Mouse (Mus musculus): Measurements from ENCODE around the gene Cisd3. TPM values are rescaled to one million over a fixed set of nuclear protein-coding genes. Genes with fewer than 3 reads are reported as not detected.
"Not testable (repeated sequence)": the region's sequence is repeated elsewhere in the genome, so short reads cannot be mapped to it uniquely, and the experiment has no call there.

Cisd3 gene
- total RNA-seq, 1 experiment from 2014 or later = 2.8 TPM

DNA sequence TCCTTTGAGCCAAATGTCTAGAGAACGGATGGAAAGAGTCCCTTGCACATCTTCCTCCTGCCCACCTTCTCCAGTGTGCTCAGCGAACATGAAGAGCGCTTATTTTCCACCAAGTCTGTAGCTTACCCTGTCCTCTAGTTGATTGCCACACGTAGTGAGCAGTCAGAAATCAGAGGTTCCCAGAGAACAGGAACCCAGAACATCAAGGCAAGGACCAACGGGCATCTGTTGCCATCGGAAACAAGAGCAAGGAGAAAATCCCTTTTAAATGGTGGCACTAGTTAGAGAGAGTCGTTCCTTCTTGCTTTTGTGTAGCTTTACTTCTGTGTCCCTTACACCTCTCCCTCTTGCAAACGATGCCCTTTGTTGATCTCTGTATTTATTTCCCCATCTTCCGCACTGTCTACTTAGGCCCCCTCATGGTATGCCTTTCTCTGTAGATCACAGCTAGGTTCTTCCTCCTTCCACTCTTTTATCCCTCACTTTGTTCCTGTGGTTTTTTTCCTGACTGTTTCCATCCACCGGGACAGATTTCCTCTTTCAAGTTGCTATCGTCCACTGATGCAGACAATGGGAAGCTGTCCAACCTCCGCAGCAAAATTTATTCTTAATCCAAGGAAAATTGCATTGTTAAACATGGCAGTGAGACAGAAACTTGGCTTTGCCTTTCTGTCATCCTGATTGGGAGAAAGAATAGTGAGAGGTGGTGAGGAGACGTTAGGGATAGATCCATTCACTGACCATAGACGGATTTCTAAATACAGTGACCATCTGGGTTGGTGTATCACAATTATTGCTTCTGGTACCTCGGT lies 16.2 kb downstream of the Cisd3 start:
- no peak for ATAC-seq (replicated peaks; ENCODE audit: low read depth, poor library complexity, severe bottlenecking)

DNA sequence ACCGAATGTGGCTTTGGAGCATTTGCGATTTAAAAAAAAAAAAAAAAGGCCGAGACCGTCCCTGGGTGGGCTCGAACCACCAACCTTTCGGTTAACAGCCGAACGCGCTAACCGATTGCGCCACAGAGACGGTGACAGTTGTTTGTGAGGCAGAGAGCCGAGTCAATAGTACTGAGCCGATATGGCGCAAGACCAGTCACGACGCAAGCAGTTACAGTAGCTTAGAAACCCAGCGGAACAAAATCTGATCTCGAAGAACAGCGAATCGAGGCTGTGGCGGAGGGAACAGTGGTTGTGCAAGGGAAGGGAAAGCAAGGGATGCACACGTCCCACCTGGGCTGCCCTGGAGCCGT lies 16.7 kb downstream of the Cisd3 start:
- peak; percentile 43 for ATAC-seq (replicated peaks; ENCODE audit: low read depth, poor library complexity, severe bottlenecking)

DNA sequence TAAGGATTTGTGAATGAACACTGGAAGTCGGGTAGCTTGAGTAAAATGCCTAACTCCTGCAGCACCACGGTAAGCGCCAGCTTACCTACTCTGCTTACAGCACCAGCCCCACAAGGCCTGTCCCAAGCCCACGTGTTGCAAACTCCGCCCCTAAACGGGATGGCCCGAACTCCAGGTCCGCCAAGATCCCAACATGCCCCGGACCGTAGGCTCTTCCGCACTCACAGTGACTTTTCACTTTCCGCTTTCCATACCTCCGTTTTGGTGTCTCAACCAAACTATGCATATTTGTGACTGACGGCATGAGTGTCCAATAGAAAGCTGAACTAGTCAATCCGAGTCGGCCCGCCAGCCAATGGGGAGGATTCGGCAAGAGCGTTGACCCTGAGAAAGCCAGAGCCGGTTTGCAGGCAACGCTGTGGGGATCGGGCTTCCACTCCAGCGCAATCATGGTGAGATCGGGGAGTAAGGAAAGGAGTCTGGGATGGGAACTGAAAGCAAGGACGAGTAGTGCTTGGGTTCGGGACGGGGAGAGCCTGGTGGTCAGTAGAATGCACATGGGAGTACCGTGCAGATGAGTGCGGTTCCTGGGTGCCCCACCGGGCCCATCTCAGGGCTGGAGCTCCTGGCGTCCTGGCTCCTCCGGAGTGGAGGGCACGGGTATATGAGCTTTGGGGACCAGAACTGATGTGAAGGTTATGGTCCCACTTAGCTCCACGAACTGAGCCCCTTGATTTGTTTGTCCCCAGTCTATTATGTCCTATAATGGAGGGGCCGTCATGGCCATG lies 17.6 kb downstream of the Cisd3 start, which contains the start of gene Psmb3:
Psmb3 (plus strand) TSS at position 361 of the 788 bp plus-strand sequence.
- peak; percentile 83 for ATAC-seq (replicated peaks; ENCODE audit: low read depth, poor library complexity, severe bottlenecking)

DNA sequence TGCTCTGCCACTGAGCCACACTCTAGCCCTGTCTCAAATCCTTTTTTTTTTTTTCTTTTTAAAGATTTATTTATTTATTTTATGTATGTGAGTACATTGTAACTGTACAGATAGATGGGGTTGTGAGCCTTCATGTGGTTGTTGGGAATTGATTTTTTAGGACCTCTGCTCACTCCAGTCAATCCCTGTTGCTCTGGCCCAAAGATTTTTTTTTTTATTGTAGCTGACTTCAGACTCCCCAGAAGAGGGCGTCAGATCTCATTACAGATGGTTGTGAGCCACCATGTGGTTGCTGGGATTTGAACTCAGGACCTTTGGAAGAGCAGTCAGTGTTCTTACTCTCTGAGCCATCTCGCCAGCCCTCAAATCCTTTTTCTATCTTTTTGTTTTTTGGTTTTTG lies 24.4 kb downstream of the Cisd3 start:
- ATAC-seq (replicated peaks; ENCODE audit: low read depth, poor library complexity, severe bottlenecking) = not testable (repeated sequence)

DNA sequence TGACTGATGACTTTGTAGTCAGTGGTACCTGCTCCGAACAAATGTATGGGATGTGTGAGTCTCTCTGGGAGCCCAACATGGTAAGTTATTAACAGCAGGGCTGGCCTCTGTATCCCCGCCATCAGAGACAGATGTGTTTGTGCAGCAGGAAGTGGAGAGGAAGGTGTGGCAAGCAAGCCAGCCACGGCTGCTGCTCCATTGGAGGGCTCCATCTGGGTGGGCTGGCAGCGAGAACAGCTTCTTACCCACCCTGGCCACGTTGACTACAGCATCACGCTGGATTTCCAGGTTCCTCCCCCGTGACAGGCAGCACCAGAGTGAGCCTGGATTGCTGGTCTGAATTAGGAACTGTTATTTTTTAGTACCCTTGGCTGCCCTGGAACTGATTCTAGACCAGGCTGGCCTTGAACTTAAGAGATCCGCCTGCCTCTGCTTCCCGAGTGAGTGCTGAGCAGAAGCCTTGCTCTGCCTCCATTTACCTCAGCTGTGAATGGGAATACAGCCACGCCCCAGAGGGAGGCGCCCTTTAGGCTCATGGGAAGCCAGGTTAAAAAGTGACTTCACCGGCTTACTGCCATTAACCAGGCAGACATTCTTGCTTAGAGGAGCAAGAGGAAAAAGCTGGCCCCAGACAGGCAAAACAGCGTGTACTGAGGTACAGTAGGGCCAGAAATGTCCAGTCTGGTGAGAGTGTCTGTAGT lies 25.7 kb downstream of the Cisd3 start:
- ATAC-seq (replicated peaks; ENCODE audit: low read depth, poor library complexity, severe bottlenecking) = 0 out of 2 replicates have a peak, but pooled peaks have one; percentile 30

DNA sequence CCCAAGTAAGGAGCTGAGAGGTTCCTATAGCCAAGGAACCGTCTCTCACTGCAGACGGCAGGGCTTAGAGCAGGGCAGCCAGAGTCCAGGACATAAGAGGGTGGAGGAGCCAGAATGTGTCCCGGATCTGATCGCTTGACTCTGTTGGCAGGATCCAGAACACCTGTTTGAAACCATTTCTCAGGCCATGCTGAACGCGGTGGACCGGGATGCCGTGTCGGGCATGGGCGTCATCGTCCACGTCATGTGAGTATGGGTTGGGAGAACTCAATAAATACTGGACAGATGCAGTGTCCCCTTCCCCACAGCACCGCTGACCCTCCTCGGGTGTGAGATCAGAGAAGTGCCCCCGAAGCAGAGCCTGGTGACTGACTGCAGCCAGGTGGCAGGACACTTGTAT lies 26.7 kb downstream of the Cisd3 start:
- no peak for ATAC-seq (replicated peaks; ENCODE audit: low read depth, poor library complexity, severe bottlenecking)

- ATAC-seq (replicated peaks; ENCODE audit: low read depth, poor library complexity, severe bottlenecking) = no peak
Measured at GRCm38 (mm10) chr11:97713896-97714295, 28.3 kb downstream of the Cisd3 start.

DNA sequence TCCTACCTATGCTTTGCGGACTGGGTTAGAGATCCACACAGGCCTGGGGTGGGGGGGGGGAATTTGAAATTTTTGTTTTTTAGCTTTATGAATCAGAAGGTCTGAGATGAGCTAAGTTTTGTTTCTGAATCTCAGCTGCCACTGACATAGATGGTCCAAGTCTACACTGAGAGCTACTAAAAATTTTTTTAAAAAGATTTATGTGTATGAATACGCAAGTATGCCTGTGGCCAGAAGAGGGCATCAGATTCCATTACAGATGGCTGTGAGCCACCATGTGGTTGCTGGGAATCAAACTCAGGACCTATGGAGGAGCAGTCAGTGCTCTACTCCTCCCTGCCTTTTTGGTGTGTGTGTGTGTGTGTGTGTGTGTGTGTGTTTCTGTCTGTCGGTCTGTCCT lies 28.7 kb downstream of the Cisd3 start:
- no peak for ATAC-seq (replicated peaks; ENCODE audit: low read depth, poor library complexity, severe bottlenecking)

GRCm38 (mm10) chr11:97714784-97715760 lies 29.4 kb downstream of the Cisd3 start:
- ATAC-seq (replicated peaks; ENCODE audit: low read depth, poor library complexity, severe bottlenecking) = no peak

DNA sequence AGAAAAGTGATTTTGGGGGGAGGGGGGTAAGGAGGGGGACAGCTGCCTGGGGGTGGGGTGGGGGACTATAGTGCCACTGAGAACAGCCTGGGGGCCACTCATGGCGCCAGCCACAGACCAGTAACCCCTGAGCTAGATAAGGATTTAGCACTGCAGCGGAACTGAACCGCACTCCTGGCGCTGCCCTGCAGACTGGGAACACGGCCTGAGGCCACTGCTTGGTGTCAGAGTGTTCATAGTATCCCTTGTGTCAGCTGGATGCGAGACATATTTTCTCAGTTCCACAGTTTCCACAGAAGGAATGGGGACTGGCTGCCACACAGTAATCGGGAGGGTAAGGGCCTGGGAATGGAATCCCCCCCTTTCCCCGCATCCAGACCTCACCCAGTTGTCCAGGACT lies 30.4 kb downstream of the Cisd3 start:
- no peak for ATAC-seq (replicated peaks; ENCODE audit: low read depth, poor library complexity, severe bottlenecking)

GRCm38 (mm10) chr11:97717369-97718280 lies 32.0 kb downstream of the Cisd3 start:
- no peak for ATAC-seq (replicated peaks; ENCODE audit: low read depth, poor library complexity, severe bottlenecking)

GRCm38 (mm10) chr11:97718281-97718860 lies 32.7 kb downstream of the Cisd3 start:
- ATAC-seq (replicated peaks; ENCODE audit: low read depth, poor library complexity, severe bottlenecking) = peak; percentile 65

- no peak for ATAC-seq (replicated peaks; ENCODE audit: low read depth, poor library complexity, severe bottlenecking)
Measured at GRCm38 (mm10) chr11:97719041-97719440, 33.4 kb downstream of the Cisd3 start.

- no peak for ATAC-seq (replicated peaks; ENCODE audit: low read depth, poor library complexity, severe bottlenecking)
Measured at GRCm38 (mm10) chr11:97721338-97721737, 35.7 kb downstream of the Cisd3 start.

- peak; percentile 39 for ATAC-seq (replicated peaks; ENCODE audit: low read depth, poor library complexity, severe bottlenecking)
Measured at GRCm38 (mm10) chr11:97723709-97724108, 38.1 kb downstream of the Cisd3 start.

DNA sequence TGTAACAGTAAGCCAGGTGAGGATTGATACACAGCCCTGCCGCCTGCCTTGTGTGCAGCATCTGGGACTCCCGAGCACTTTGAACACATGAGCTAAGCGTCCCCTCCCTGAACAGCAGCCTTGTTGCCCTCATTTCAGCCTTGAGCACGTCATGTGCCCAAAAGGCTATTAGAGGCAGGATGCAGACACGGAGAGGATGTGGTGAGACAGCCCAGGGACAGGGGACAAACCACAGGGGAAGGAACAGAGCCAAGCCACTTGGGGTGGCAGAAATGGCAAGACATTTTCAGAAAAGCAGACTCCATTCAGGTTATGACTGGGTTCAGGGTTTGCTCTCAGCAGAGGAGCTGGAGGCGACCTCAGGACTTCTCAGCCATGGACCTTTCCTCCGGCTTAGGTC lies 42.7 kb downstream of the Cisd3 start:
- peak; percentile 93 for ATAC-seq (replicated peaks; ENCODE audit: low read depth, poor library complexity, severe bottlenecking)

GRCm38 (mm10) chr11:97728730-97729129 lies 43.1 kb downstream of the Cisd3 start:
- peak; percentile 2; the same call in 1 of the 2 replicates for ATAC-seq (replicated peaks; ENCODE audit: low read depth, poor library complexity, severe bottlenecking)

- no peak for ATAC-seq (replicated peaks; ENCODE audit: low read depth, poor library complexity, severe bottlenecking)
Measured at GRCm38 (mm10) chr11:97733689-97734088, 48.1 kb downstream of the Cisd3 start.
